Mouse (Mus musculus): ENCODE results near the gene Tmem150b.

Tmem150b gene

GRCm38 (mm10) chr7:4659911-4660443 is 65.1 kb downstream of the Tmem150b start:
- DNase-seq = no peak

DNA sequence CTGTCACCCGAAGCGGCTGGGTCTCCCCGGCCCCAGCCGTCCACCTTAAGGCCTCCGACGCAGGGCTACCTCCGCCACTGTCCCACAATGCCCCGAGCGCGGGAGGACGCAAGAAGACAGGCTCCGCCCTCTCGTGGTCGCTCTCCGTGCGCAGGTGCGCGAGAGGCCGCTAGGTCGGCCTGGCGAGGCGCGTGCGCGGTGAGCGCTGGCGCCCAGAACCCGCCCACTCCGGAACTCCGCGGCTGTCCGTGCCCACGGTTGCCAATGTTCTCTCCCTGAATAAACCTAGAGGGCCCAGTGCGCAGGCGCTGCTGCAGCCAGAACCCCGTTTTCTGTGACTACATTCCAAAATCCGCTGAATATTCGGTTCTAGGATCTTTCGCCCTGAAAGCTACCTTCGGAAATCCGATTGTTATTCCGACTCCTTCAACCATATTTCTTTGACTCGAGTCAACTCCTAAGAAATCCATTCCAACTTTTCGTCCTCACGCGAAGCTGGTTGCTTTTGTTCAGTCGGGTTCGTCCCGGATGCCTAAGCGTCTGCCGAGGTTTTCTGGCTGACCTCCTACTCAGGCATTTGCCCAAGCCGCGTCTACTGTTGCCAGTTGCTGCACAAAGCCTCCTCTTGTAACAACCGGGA is 66.0 kb downstream of the Tmem150b start, which contains the start of gene Ppp6r1:
Gene Ppp6r1, minus strand, starts transcription at position 108 of the 640 bp plus-strand sequence.
- peak; percentile 98 for DNase-seq

DNA sequence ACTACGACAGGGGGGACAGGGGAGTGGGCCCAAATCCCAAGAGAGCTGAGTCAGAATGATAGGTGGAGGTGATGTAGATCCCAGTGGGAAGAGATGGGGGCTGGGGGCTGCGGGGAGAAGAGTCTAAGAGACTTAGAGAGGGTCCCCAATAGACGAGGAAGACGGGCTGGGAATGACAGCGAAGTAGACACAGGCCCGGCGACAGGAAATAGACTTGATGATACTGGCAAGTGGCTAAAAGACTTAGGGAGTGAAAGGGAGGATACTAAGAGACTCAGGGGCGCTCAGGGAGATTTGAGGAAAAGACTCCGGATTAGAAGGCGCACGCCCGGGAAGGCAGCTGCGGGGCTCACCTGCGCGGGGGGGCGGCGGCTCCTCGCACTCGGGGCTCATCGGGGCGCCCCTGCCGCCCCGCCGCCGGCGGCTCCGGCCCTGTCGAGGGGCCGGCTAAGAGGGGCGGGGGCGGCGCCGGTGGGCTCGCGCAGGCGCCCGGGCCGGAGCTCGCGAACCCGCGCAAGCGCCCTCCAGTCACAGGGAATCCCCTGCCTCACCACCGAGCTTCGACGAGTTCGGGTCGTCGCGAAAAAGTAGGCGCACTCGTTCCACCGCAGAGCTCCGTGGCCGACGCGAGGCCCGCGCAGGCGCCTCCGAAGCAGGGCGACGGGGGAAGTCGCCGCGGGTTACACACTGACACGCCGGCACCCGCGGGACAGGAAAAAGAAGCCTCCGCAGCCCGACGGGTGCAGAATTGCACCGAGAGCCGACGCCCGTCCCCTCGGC is 66.7 kb downstream of the Tmem150b start:
- DNase-seq = no peak

DNA sequence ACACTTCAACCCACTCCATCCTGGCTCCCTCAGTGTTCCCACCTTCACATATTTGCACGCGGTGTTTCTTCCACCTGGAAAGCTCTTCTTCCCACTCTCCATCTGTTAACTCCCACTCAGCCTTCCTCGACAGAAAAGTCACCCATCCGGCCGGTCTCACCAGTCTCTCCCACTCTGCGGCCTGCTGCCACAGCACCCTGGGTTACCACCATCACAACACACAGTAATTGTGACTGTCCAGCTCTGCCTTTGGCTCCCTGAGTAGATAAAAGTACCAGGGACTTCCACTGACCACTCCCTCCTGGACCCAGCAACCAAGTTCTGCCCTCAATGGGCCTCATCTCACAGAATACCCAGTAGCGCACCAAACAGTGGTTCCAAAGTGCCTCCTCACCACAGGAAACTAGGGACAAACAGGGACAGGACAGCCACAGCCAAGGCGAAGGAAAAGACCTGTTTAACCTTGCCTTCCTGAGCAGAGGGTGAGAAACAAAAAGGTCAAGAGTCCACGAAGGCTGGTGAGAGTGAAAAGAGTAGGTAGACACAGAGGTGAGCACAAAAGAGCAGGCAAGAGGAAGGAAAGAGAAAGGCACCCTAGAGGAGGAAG is 67.4 kb downstream of the Tmem150b start:
- DNase-seq = peak; percentile 43
